Mouse (Mus musculus) MEL (cell line): Measurements from ENCODE around the gene Fbxo10. TPM values are rescaled to one million over a fixed set of nuclear protein-coding genes. Genes with fewer than 3 reads are reported as not detected.

Experiments used
- DNase-seq: peaks from one replicate; pipeline ENCODE4 v3.0.0; 2011; ENCODE audit warnings: low read depth, low spot score
- H3K27ac ChIP-seq: 2 replicates; pipeline ENCODE4 v1.5.1; 2012; ENCODE audit warnings: low read depth, mild to moderate bottlenecking, control low read depth, low read length, moderate library complexity; ENCODE audit not compliant: control insufficient read depth
- H3K27me3 ChIP-seq, 2 experiments: fragments of 150-350 bp in 1 of 2; sonication (generic) in 1 of 2; 2 replicates each; pipeline ENCODE4 v1.6.1; 2012; ENCODE audit warnings: low read length in 2 of 2, mild to moderate bottlenecking in 2 of 2, improper control_type of control experiment in 1 of 2, moderate library complexity in 1 of 2; ENCODE audit not compliant: insufficient read depth in 2 of 2, control insufficient read depth in 1 of 2
- H3K36me3 ChIP-seq, 2 experiments: 2 replicates each; pipeline ENCODE4 v1.6.1; 2012 to 2014; ENCODE audit warnings: low read length in 2 of 2, improper control_type of control experiment in 1 of 2, inconsistent platforms in 1 of 2, mild to moderate bottlenecking in 1 of 2; ENCODE audit not compliant: insufficient read depth in 2 of 2, control insufficient read depth in 1 of 2
- H3K4me1 ChIP-seq, 2 experiments: fragments of 150-350 bp in 1 of 2; sonication (generic) in 1 of 2; 2 replicates each; pipeline ENCODE4 v1.6.1; 2012; ENCODE audit warnings: low read length in 2 of 2, improper control_type of control experiment in 1 of 2, mild to moderate bottlenecking in 1 of 2; ENCODE audit not compliant: insufficient read depth in 2 of 2, control insufficient read depth in 1 of 2
- H3K4me3 ChIP-seq, 2 experiments: fragments of 150-350 bp in 1 of 2; sonication (generic) in 1 of 2; 2 replicates each; pipeline ENCODE4 v1.5.1; 2012; ENCODE audit warnings: low read depth in 2 of 2, low read length in 2 of 2, mild to moderate bottlenecking in 2 of 2, moderate library complexity in 2 of 2, control low read depth in 1 of 2, improper control_type of control experiment in 1 of 2; ENCODE audit not compliant: control insufficient read depth in 1 of 2, insufficient read depth in 1 of 2
- H3K79me2 ChIP-seq: 2 replicates; pipeline ENCODE4 v1.6.1; 2012; ENCODE audit warnings: mild to moderate bottlenecking, low read length, moderate library complexity; ENCODE audit not compliant: control insufficient read depth, poor library complexity, insufficient read depth
- H3K9ac ChIP-seq: 2 replicates; pipeline ENCODE4 v1.6.1; 2012; ENCODE audit warnings: low read depth, mild to moderate bottlenecking, control low read depth, low read length, moderate library complexity; ENCODE audit not compliant: control insufficient read depth, poor library complexity, severe bottlenecking
- H3K9me3 ChIP-seq: fragments of 150-350 bp; sonication (generic); replicated peaks from 2 replicates; pipeline ENCODE4 v1.6.1; 2012; ENCODE audit warnings: mild to moderate bottlenecking, low read length, improper control_type of control experiment, moderate library complexity; ENCODE audit not compliant: insufficient read depth
- ELF1 ChIP-seq: IDR thresholded peaks from 2 replicates; pipeline ENCODE4 v1.6.1; 2014; ENCODE audit warnings: low read depth, mild to moderate bottlenecking, inconsistent platforms, low read length, improper control_type of control experiment, moderate library complexity
- KAT2A ChIP-seq: conservative IDR thresholded peaks from 2 replicates; pipeline ENCODE4 v1.6.1; 2012; ENCODE audit warnings: low read depth, low read length, improper control_type of control experiment, inconsistent platforms
- MXI1 ChIP-seq: IDR thresholded peaks from 2 replicates; pipeline ENCODE4 v1.6.1; 2011; ENCODE audit warnings: mild to moderate bottlenecking, low read depth, low read length, improper control_type of control experiment
- MYC ChIP-seq: IDR thresholded peaks from 2 replicates; pipeline ENCODE4 v1.6.1; 2011; ENCODE audit warnings: low read depth, mild to moderate bottlenecking, low read length, improper control_type of control experiment, moderate library complexity
- NELFE ChIP-seq: IDR thresholded peaks from 2 replicates; pipeline ENCODE4 v1.6.1; 2011; ENCODE audit warnings: low read depth, low read length, improper control_type of control experiment
- NRF1 ChIP-seq: IDR thresholded peaks from 2 replicates; pipeline ENCODE4 v1.6.1; 2014; ENCODE audit warnings: low read depth, mild to moderate bottlenecking, inconsistent platforms, low read length, improper control_type of control experiment, moderate library complexity; ENCODE audit not compliant: poor library complexity, insufficient read depth, severe bottlenecking
- POLR2A ChIP-seq, 2 experiments: IDR thresholded peaks; 2 replicates each; pipeline ENCODE4 v1.6.1; 2011 to 2012; ENCODE audit warnings: low read length in 2 of 2, mild to moderate bottlenecking in 2 of 2, control low read depth in 1 of 2, improper control_type of control experiment in 1 of 2, low read depth in 1 of 2, moderate library complexity in 1 of 2; ENCODE audit not compliant: control insufficient read depth in 1 of 2, insufficient read depth in 1 of 2, poor library complexity in 1 of 2
- POLR2AphosphoS5 ChIP-seq: IDR thresholded peaks from 2 replicates; pipeline ENCODE4 v1.6.1; 2012; ENCODE audit warnings: low read depth, borderline replicate concordance, mild to moderate bottlenecking, inconsistent platforms, low read length, moderate library complexity, mixed read lengths
- SIN3A ChIP-seq: IDR thresholded peaks from 2 replicates; pipeline ENCODE4 v1.6.1; 2012; ENCODE audit warnings: low read length, improper control_type of control experiment, inconsistent platforms
- TBP ChIP-seq: IDR thresholded peaks from 2 replicates; pipeline ENCODE4 v1.8.0; 2011; ENCODE audit warnings: low read depth, low read length, improper control_type of control experiment
- UBTF ChIP-seq: IDR thresholded peaks from 2 replicates; pipeline ENCODE4 v1.6.1; 2012; ENCODE audit warnings: low read depth, mild to moderate bottlenecking, inconsistent platforms, low read length, improper control_type of control experiment, moderate library complexity, borderline replicate concordance; ENCODE audit not compliant: insufficient read depth
- USF2 ChIP-seq, 2 experiments: IDR thresholded peaks; 2 replicates each; pipeline ENCODE4 v1.6.1; 2011 to 2012; ENCODE audit warnings: improper control_type of control experiment in 2 of 2, low read length in 2 of 2, borderline replicate concordance in 1 of 2, inconsistent platforms in 1 of 2, low read depth in 1 of 2, mild to moderate bottlenecking in 1 of 2; ENCODE audit not compliant: insufficient read depth in 1 of 2
- ZC3H11A ChIP-seq: IDR thresholded peaks from 2 replicates; pipeline ENCODE4 v1.6.1; 2012; ENCODE audit warnings: low read depth, mild to moderate bottlenecking, inconsistent platforms, low read length, improper control_type of control experiment
- polyA plus RNA-seq, 2 experiments: library from polyadenylated mRNA; stranded (reverse) in 1 of 2; unstranded in 1 of 2; fragments of >175 nt in 1 of 2; fragments of >200 nt in 1 of 2; gene quantifications; 2 replicates each; pipeline versions ENCODE4 v1.2.1 to v1.2.4; 2012; ENCODE audit warnings: low replicate concordance in 2 of 2, low read depth in 1 of 2; ENCODE audit not compliant: insufficient read length in 2 of 2, insufficient read depth in 1 of 2, missing spikeins in 1 of 2
- total RNA-seq: library from RNA; depleted of rRNA; stranded (reverse); fragments of 300-350 nt; gene quantifications from 2 replicates; pipeline ENCODE4 v1.2.3, GENCODE M21; 2012

Gene Fbxo10
- total and polyA plus RNA-seq, 3 experiments: 2.2 to 6.5 TPM; not detected in 1

- Histone ChIP-seq H3K9ac (peak overlapping the region; percentile 83), H3K79me2 (peaks cover 16% of the 10 kb centered on the region), H3K27me3 (no peaks in the 10 kb centered on the region), H3K4me3 (peak overlapping the region; percentile 82 to 90), H3K4me1 (peaks cover 4 to 17% of the 10 kb centered on the region in 2 experiments; a peak in 3 of 4 replicates), H3K36me3 (peaks cover 0 to 18% of the 10 kb centered on the region in 2 experiments; a peak in 2 of 4 replicates), H3K9me3 (no peaks in the 10 kb centered on the region), H3K27ac (peak overlapping the region; percentile 76)
- peak in 1 of 2 experiments; percentile 37; a peak in 1 of 4 replicates for TF ChIP-seq POLR2A (IDR thresholded peaks at IDR 0.05; ENCODE audit: control insufficient read depth in 1 of 2, insufficient read depth in 1 of 2, low read depth in 1 of 2, low read length in 2 of 2, poor library complexity in 1 of 2)
- TF ChIP-seq TBP: 0 out of 2 replicates have a peak, but pooled peaks have one; percentile 10
- peak; percentile 58; the same call in 1 of the 2 replicates for TF ChIP-seq NRF1
- no peak for TF ChIP-seq ELF1
- 0 out of 2 replicates have a peak, but pooled peaks have one; percentile 13 for TF ChIP-seq ZC3H11A
- 0 out of 2 replicates have a peak, but pooled peaks have one; percentile 30 for TF ChIP-seq UBTF
- TF ChIP-seq USF2 (IDR thresholded peaks at IDR 0.05; ENCODE audit: borderline replicate concordance in 1 of 2, insufficient read depth in 1 of 2, low read depth in 1 of 2, low read length in 2 of 2): no peak
- TF ChIP-seq KAT2A: no peak
- peak; percentile 62; the same call in 1 of the 2 replicates for TF ChIP-seq NELFE
- peak; percentile 81 for DNase-seq
Observed at GRCm38 (mm10) chr4:45011581-45012104, 72.8 kb downstream of the Fbxo10 start.

GRCm38 (mm10) chr4:45010806-45011415 is 73.5 kb downstream of the Fbxo10 start:
- Histone ChIP-seq H3K4me3 (peak overlapping the region; percentile 82 to 90), H3K27me3 (no peaks in the 10 kb centered on the region), H3K9me3 (no peaks in the 10 kb centered on the region), H3K79me2 (peaks cover 16% of the 10 kb centered on the region), H3K4me1 (peaks cover 4 to 17% of the 10 kb centered on the region in 2 experiments; a peak in 3 of 4 replicates), H3K9ac (peak overlapping the region; percentile 83), H3K36me3 (peaks cover 0 to 18% of the 10 kb centered on the region in 2 experiments; a peak in 2 of 4 replicates), H3K27ac (peak overlapping the region; percentile 76)
- peak; percentile 47 for DNase-seq
- TF ChIP-seq SIN3A (peak; percentile 48; the same call in 1 of the 2 replicates), TBP (no peak), MXI1 (peak; percentile 64), POLR2AphosphoS5 (no peak), MYC (0 out of 2 replicates have a peak, but pooled peaks have one; percentile 52)
